Mouse (Mus musculus) midbrain, embryonic 16.5 days (tissue): ENCODE data around the gene Gm10401. TPM values are rescaled to one million over a fixed set of nuclear protein-coding genes. Genes with fewer than 3 reads are reported as not detected.

Source experiments
- ATAC-seq: fragments of 200-750 bp; cut with Nextera tagmentation; 2 replicates; pipeline ENCODE4 v1.8.0; 2017; ENCODE audit warnings: moderate TSS enrichment
- H3K27ac ChIP-seq: fragments of 300-500 bp; sonication (generic); 2 replicates; pipeline ENCODE4 v1.5.1; 2014; ENCODE audit warnings: mild to moderate bottlenecking, low read length, mixed read lengths
- H3K27me3 ChIP-seq: fragments of 300-500 bp; sonication (generic); 2 replicates; pipeline ENCODE4 v1.6.1; 2014; ENCODE audit warnings: low read depth, low read length, mixed read lengths; ENCODE audit not compliant: control insufficient read depth, insufficient read depth
- H3K36me3 ChIP-seq: fragments of 300-500 bp; sonication (generic); 2 replicates; pipeline ENCODE4 v1.6.1; 2014; ENCODE audit warnings: mild to moderate bottlenecking, low read length, moderate library complexity, mixed read lengths; ENCODE audit not compliant: control insufficient read depth, insufficient read depth
- H3K4me1 ChIP-seq: fragments of 300-500 bp; sonication (generic); 2 replicates; pipeline ENCODE4 v1.6.1; 2014; ENCODE audit warnings: mild to moderate bottlenecking, low read length, mixed read lengths; ENCODE audit not compliant: control insufficient read depth, insufficient read depth
- H3K4me2 ChIP-seq: fragments of 300-500 bp; sonication (generic); 2 replicates; pipeline ENCODE4 v1.6.1; 2014; ENCODE audit warnings: mild to moderate bottlenecking, low read length, mixed read lengths
- H3K4me3 ChIP-seq: fragments of 300-500 bp; sonication (generic); 2 replicates; pipeline ENCODE4 v1.5.1; 2014; ENCODE audit warnings: low read depth, mild to moderate bottlenecking, low read length, moderate library complexity, mixed read lengths
- H3K9ac ChIP-seq: fragments of 300-500 bp; sonication (generic); 2 replicates; pipeline ENCODE4 v1.6.1; 2014; ENCODE audit warnings: low read depth, low read length, mixed read lengths
- H3K9me3 ChIP-seq: fragments of 300-500 bp; sonication (generic); replicated peaks from 2 replicates; pipeline ENCODE4 v1.6.1; 2014; ENCODE audit warnings: mild to moderate bottlenecking, low read length, mixed read lengths; ENCODE audit not compliant: control insufficient read depth, poor library complexity, severe bottlenecking
- WGBS: fragments of 180-500 bp; shearing (Covaris S2); extraction: QIAGEN DNeasy Blood & Tissue Kit; methylation state at CpG from one replicate; pipeline ENCODE4 v1.1.7; 2014; 5-methylcytosine and 5-hydroxymethylcytosine counted together
- polyA plus RNA-seq: library from polyadenylated mRNA; unstranded; fragments of >200 nt; fragmentation: Nextera tagmentation; extraction: Ambion mirVana; gene quantifications from 2 replicates; pipeline ENCODE4 v1.2.1, GENCODE M21; 2015

Gm10401 gene
- polyA plus RNA-seq, 1 experiment from 2014 or later = 43.1 TPM

DNA sequence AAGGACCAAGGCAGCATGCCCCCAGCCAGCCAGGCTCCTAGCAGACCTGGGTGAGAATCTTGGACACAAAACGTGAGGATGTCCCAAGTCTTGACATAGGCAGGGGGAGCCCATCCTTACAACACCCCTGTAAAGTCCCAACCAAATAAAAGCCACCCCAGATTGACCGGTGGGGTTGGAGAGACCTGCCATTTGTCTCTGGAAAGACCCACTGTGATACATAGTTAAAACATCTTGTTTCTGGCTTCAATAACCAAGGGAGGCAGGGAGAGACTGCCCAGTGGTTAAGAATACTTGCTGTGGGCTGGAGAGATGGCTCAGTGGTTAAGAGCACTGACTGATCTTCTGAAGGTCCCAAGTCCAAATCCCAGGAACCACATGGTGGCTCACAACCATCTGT is 4.1 kb upstream of the Gm10401 start:
- H3K4me2 ChIP-seq = no peak overlapping the region

DNA sequence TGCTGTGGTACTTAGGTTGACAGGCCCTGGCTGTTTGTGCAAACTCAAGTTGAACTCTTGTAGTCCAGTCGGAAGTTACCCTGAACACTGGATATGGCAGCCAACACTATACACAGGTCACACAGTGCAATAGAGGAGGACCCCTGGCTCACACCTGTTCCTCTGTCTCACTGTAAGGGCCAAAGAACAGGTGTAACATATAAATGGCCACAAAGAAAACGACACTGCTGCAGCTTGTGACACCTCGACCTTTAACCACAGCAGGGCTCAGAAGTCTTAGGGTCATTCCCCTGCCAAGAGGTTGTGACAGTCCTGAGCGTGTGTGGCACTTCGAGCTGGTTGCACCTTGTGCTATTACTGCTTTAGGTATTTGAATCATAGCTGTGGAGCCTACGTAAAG is 2.4 kb upstream of the Gm10401 start:
- Histone ChIP-seq H3K36me3 (peaks cover 17% of the 10 kb centered on the region), H3K4me3 (no peak overlapping the region), H3K27ac (no peak overlapping the region), H3K9me3 (no peaks in the 10 kb centered on the region), H3K4me2 (no peak overlapping the region), H3K9ac (no peak overlapping the region), H3K4me1 (no peaks in the 10 kb centered on the region), H3K27me3 (no peaks in the 10 kb centered on the region)
- ATAC-seq = no peak
- 86% methylated on average over 6 of the region's 6 CpGs for WGBS

More for the DNA sequence above, 4.1 kb upstream of the Gm10401 start:
- Histone ChIP-seq H3K27ac (no peak overlapping the region), H3K4me3 (no peak overlapping the region), H3K9me3 (no peaks in the 10 kb centered on the region), H3K36me3 (peaks cover 11% of the 10 kb centered on the region), H3K4me1 (no peaks in the 10 kb centered on the region), H3K9ac (no peak overlapping the region), H3K27me3 (no peaks in the 10 kb centered on the region)
- ATAC-seq = no peak
- 80% methylated on average over 2 of the region's 2 CpGs for WGBS

DNA sequence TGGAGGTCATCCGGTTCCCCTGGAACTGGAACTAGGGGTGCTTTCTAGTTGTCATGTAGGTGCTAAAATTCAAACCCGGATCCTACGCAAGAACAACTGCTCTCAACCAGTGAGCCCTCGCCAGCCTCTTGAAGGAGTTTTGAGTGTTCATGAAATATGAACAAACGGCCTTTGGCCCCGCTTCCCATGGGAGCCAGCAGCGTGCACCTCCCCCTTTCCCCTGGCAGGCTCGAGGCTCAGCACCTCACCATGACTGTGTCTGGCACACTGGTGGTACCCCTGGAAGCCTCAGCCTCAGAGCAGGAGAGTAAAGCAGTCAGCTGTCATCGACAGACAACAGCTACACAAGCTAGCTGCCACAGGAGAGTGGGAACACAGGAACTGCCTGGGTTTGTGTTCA is 1.9 kb upstream of the Gm10401 start:
- no peaks in the 10 kb centered on the region for H3K9me3 ChIP-seq
- H3K36me3 ChIP-seq = peaks cover 21% of the 10 kb centered on the region
- H3K27me3 ChIP-seq = no peaks in the 10 kb centered on the region
- 90% methylated on average over 9 of the region's 9 CpGs for WGBS
- ATAC-seq = no peak
- no peak overlapping the region for H3K27ac ChIP-seq
- H3K4me2 ChIP-seq = no peak overlapping the region
- H3K4me3 ChIP-seq = no peak overlapping the region
- H3K4me1 ChIP-seq = no peaks in the 10 kb centered on the region
- no peak overlapping the region for H3K9ac ChIP-seq

DNA sequence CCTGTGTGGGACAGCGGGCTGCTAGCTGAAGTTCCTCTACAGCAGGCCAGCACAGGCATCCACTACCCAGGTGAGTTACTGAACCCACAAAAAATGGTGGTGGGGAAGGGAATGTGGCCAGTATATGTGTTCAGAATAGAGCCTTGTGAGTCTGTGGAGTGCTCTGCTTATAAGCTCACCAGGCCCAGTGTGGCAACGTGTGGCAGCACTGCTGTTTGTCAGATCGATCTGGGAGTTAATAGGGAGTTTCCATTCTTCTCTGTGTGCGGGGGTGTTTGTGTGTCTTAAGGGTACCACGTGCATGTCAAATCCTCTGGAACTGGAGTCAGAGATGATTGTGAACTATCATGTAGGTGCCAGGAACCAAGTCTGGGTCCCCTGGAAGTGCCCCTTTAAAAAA is 1.4 kb upstream of the Gm10401 start:
- no peak for ATAC-seq
- Histone ChIP-seq H3K27me3 (no peaks in the 10 kb centered on the region), H3K27ac (no peak overlapping the region), H3K4me2 (no peak overlapping the region), H3K9ac (no peak overlapping the region), H3K36me3 (peaks cover 22% of the 10 kb centered on the region), H3K9me3 (no peaks in the 10 kb centered on the region), H3K4me3 (no peak overlapping the region), H3K4me1 (no peaks in the 10 kb centered on the region)
- 81% methylated on average over 5 of the region's 5 CpGs for WGBS

DNA sequence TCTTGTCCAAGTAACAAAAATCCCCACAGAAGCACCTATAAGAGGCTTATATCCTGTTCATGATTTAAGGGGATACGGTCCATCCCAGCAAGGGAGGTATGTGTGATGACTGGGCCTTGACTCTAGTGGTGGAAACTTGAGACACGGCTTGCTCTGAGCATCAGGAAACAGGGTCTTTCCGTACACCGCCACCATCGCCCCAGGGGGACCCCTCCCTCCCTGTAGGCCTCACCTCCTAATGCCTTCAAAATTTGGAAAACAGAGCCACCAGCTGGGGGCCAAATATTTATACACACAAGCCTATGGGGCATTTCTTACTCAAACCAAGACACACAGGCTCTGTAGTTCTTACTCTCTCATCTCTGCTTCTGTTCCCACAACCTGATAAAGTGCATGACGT is 6.3 kb downstream of the Gm10401 start:
- no peak for ATAC-seq
- Histone ChIP-seq H3K36me3 (peaks cover 32% of the 10 kb centered on the region), H3K4me1 (no peaks in the 10 kb centered on the region), H3K9ac (no peak overlapping the region), H3K27me3 (no peaks in the 10 kb centered on the region), H3K9me3 (no peaks in the 10 kb centered on the region; the same call in 1 of the 2 replicates), H3K4me2 (no peak overlapping the region), H3K27ac (no peak overlapping the region), H3K4me3 (no peak overlapping the region)
- 90% methylated on average over 6 of the region's 6 CpGs for WGBS

DNA sequence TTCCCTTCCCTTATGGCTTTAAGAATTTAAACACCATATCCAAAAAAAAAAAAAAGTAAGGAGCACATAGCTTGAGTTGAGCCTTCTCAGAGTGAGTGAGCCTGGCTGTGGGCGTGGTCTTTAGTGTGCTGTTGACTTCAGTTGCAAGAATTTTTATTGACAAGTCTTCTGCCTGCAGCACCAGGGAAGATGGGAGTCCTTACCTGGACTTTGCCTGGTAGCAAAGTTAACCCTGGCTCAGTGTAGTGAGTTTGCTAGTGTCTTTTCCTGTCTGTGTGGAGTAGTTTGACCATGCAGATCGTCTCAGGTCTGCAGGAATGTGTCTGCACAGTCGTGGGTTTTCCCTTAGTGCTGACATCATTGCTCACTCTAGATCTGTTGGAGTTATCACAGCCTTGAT is 7.1 kb downstream of the Gm10401 start:
- Histone ChIP-seq H3K9ac (no peak overlapping the region), H3K27ac (no peak overlapping the region), H3K9me3 (no peaks in the 10 kb centered on the region; the same call in 1 of the 2 replicates), H3K4me1 (no peaks in the 10 kb centered on the region), H3K4me2 (no peak overlapping the region), H3K4me3 (no peak overlapping the region), H3K27me3 (no peaks in the 10 kb centered on the region), H3K36me3 (peaks cover 32% of the 10 kb centered on the region)
- ATAC-seq = no peak
- 89% methylated on average over 3 of the region's 3 CpGs for WGBS

DNA sequence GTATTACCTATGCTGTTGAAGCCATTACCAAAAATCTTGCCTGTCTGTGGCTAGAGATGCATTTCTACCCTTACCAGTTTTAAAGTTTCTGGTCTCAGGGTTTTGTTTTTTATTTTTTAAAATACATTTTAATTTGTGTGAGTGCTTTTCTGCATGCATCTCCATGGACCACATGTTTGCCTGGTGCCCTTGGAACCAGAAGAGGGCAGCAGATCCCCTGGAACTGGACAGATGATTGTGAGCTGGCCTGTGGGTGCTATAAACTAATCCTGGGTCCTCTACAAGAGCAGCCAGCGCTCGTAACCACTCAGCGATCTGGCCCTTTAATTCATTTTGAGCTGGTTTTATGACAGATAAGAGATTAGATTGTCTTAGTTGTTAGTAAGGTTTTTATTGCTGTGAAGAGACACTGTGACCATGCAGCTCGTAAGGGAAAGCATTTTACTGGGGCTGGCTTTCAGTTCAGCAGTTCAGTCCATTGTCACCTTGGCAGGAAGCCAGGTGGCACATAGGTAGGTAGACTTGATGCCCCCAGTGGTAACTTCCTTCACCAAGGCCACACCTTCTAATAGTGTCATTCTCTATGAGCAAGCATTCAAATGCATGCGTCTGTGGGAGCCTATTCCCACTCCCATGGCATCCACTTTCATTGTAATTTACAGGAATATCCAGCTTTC is 8.4 kb downstream of the Gm10401 start:
- 94% methylated on average over 5 of the region's 5 CpGs for WGBS

DNA sequence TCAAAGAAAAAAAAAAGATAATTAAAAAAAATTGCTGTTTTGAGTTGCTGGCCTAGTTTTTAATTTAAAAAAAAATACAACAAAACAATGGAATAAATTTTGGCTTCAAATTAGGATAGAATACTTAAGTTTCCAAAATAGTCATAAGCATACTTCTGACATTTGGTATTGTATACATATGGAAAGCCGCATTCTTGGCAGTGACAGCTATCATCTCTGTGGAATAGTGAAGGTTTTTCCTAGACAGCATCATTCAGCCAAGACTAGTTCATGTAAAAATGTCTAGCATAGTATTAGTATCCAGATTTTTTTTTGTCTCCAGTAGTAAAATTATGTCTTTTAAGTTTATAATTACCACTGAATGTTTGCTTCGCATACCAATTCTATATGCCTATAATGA is 12.4 kb downstream of the Gm10401 start:
- ATAC-seq = no peak
- Histone ChIP-seq H3K9me3 (no peaks in the 10 kb centered on the region; the same call in 1 of the 2 replicates), H3K4me3 (no peak overlapping the region), H3K9ac (no peak overlapping the region), H3K4me2 (no peak overlapping the region), H3K27me3 (no peaks in the 10 kb centered on the region), H3K27ac (no peak overlapping the region), H3K36me3 (peaks cover 38% of the 10 kb centered on the region), H3K4me1 (no peaks in the 10 kb centered on the region)
- WGBS = over 99% methylated on average over 2 of the region's 2 CpGs

More for the DNA sequence above, 8.4 kb downstream of the Gm10401 start:
- no peak overlapping the region for H3K4me2 ChIP-seq
- no peaks in the 10 kb centered on the region for H3K4me1 ChIP-seq
- H3K9ac ChIP-seq = no peak overlapping the region
- H3K27ac ChIP-seq = no peak overlapping the region
- H3K36me3 ChIP-seq = peaks cover 28% of the 10 kb centered on the region
- no peaks in the 10 kb centered on the region; the same call in 1 of the 2 replicates for H3K9me3 ChIP-seq
- no peaks in the 10 kb centered on the region for H3K27me3 ChIP-seq
- no peak overlapping the region for H3K4me3 ChIP-seq
- no peak for ATAC-seq

DNA sequence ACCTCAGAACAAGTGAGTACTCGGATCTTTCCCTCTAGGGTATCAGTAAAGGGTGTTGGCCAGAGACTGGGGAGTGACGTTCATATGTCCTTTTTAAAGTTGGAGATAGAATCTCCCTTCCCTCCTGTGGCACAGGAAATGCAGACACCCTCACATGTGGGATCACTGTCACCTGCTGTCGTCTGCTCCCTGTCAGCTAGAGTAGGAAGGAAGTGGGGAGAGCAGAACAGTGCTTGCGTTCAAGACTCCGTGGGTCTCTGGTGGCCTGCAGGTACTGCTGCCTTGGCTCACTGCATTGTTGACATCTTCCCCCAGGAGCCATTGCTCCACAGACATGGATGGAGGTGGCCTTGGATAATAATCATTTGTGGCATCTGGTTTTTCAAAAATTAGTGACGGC is 14.6 kb downstream of the Gm10401 start:
- H3K27me3 ChIP-seq = no peaks in the 10 kb centered on the region
- H3K27ac ChIP-seq = no peak overlapping the region
- H3K9ac ChIP-seq = no peak overlapping the region
- no peaks in the 10 kb centered on the region for H3K4me1 ChIP-seq
- H3K9me3 ChIP-seq = no peaks in the 10 kb centered on the region
- no peak overlapping the region for H3K4me3 ChIP-seq
- H3K36me3 ChIP-seq = peaks cover 22% of the 10 kb centered on the region
- no peak for ATAC-seq
- 96% methylated on average over 6 of the region's 6 CpGs for WGBS
- H3K4me2 ChIP-seq = no peak overlapping the region
